Mouse (Mus musculus): ENCODE measurements at regions not wholly inside any gene's neighbourhood (a gene's known extent, or its start where the extent isn't known, plus 50 kb on each side); places are given as distances from the start of the nearest gene placed in this dataset.

GRCm38 (mm10) chr12:107036357-107036756, 452.1 kb upstream of the 3110018I06Rik start:
- Histone ChIP-seq H3K27ac (ENCODE audit: low read depth, low read length) (no peak overlapping the region), H3K4me3 (ENCODE audit: low read depth, low read length) (no peak overlapping the region), H3K36me3 (ENCODE audit: control insufficient read depth, insufficient read depth, low read length) (no peaks in the 10 kb centered on the region), H3K9ac (replicated peaks; ENCODE audit: low read depth, low read length) (no peak overlapping the region), H3K9me3 (ENCODE audit: control insufficient read depth, low read length) (no peaks in the 10 kb centered on the region), H3K4me2 (ENCODE audit: low read depth, low read length) (no peak overlapping the region), H3K4me1 (ENCODE audit: control insufficient read depth, insufficient read depth, low read length) (no peaks in the 10 kb centered on the region), H3K27me3 (ENCODE audit: control insufficient read depth, insufficient read depth, low read length) (no peaks in the 10 kb centered on the region)
- 71% methylated on average over 6 of the region's 6 CpGs for WGBS
- no peak for ATAC-seq (ENCODE audit: low read depth)

- H3K9ac ChIP-seq (replicated peaks; ENCODE audit: low read depth, low read length) = no peak overlapping the region
- no peak for ATAC-seq (ENCODE audit: low read depth)
- H3K36me3 ChIP-seq (ENCODE audit: control insufficient read depth, insufficient read depth, low read length) = no peaks in the 10 kb centered on the region
- no peaks in the 10 kb centered on the region for H3K9me3 ChIP-seq (ENCODE audit: control insufficient read depth, low read length)
- no peak overlapping the region for H3K4me3 ChIP-seq (ENCODE audit: low read depth, low read length)
- H3K27ac ChIP-seq (ENCODE audit: low read depth, low read length) = no peak overlapping the region
- whole genome bisulfite sequencing = 56% methylated on average over 13 of the region's 13 CpGs
- H3K27me3 ChIP-seq (ENCODE audit: control insufficient read depth, insufficient read depth, low read length) = no peaks in the 10 kb centered on the region
- no peaks in the 10 kb centered on the region for H3K4me1 ChIP-seq (ENCODE audit: control insufficient read depth, insufficient read depth, low read length)
- H3K4me2 ChIP-seq (ENCODE audit: low read depth, low read length) = no peak overlapping the region
These were observed 446.3 kb upstream of the 3110018I06Rik start for GRCm38 (mm10) chr12:107041927-107042652.

- H3K4me1 ChIP-seq (ENCODE audit: control insufficient read depth, insufficient read depth, low read length) = no peaks in the 10 kb centered on the region
- no peaks in the 10 kb centered on the region for H3K9me3 ChIP-seq (ENCODE audit: control insufficient read depth, low read length)
- no peak overlapping the region for H3K4me2 ChIP-seq (ENCODE audit: low read depth, low read length)
- H3K36me3 ChIP-seq (ENCODE audit: control insufficient read depth, insufficient read depth, low read length) = no peaks in the 10 kb centered on the region
- no peaks in the 10 kb centered on the region for H3K27me3 ChIP-seq (ENCODE audit: control insufficient read depth, insufficient read depth, low read length)
- no peak overlapping the region for H3K4me3 ChIP-seq (ENCODE audit: low read depth, low read length)
- H3K27ac ChIP-seq (ENCODE audit: low read depth, low read length) = no peak overlapping the region
- H3K9ac ChIP-seq (replicated peaks; ENCODE audit: low read depth, low read length) = no peak overlapping the region
- WGBS = 92% methylated on average over 3 of the region's 3 CpGs
- ATAC-seq (ENCODE audit: low read depth) = no peak
These were observed 441.9 kb upstream of the 3110018I06Rik start for GRCm38 (mm10) chr12:107046496-107046895.

DNA sequence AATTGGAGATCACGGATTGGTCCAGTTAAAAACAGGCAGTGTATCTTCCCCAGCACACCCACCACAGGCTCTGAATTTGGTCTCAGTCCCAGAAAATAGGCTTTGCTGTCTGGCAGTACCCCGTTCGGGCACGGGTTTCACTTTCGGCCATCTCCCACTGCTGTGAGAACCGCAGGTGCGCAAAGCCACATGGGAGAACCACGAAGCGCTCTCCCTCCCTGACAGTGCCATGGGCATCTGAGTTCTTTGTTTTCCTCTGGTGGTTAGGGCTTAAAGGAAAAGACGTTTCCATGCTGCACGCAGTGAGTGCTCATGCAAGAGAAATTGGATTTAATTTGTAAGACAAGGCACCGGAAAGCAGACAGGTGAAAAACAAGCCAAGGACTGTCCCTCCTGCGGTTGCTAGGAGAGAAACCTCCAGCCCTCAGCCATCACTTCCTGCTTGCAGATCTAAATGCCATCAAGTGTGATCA, 441.3 kb upstream of the 3110018I06Rik start:
- H3K27me3 ChIP-seq (ENCODE audit: control insufficient read depth, insufficient read depth, low read length) = no peaks in the 10 kb centered on the region
- H3K4me2 ChIP-seq (ENCODE audit: low read depth, low read length) = no peak overlapping the region
- H3K27ac ChIP-seq (ENCODE audit: low read depth, low read length) = 0 out of 2 replicates have a peak overlapping the region, but pooled peaks have one; percentile 16
- ATAC-seq (ENCODE audit: low read depth) = no peak
- H3K4me1 ChIP-seq (ENCODE audit: control insufficient read depth, insufficient read depth, low read length) = no peaks in the 10 kb centered on the region
- no peak overlapping the region for H3K9ac ChIP-seq (replicated peaks; ENCODE audit: low read depth, low read length)
- WGBS = 55% methylated on average over 13 of the region's 13 CpGs
- no peaks in the 10 kb centered on the region for H3K9me3 ChIP-seq (ENCODE audit: control insufficient read depth, low read length)
- H3K36me3 ChIP-seq (ENCODE audit: control insufficient read depth, insufficient read depth, low read length) = no peaks in the 10 kb centered on the region
- H3K4me3 ChIP-seq (ENCODE audit: low read depth, low read length) = no peak overlapping the region

DNA sequence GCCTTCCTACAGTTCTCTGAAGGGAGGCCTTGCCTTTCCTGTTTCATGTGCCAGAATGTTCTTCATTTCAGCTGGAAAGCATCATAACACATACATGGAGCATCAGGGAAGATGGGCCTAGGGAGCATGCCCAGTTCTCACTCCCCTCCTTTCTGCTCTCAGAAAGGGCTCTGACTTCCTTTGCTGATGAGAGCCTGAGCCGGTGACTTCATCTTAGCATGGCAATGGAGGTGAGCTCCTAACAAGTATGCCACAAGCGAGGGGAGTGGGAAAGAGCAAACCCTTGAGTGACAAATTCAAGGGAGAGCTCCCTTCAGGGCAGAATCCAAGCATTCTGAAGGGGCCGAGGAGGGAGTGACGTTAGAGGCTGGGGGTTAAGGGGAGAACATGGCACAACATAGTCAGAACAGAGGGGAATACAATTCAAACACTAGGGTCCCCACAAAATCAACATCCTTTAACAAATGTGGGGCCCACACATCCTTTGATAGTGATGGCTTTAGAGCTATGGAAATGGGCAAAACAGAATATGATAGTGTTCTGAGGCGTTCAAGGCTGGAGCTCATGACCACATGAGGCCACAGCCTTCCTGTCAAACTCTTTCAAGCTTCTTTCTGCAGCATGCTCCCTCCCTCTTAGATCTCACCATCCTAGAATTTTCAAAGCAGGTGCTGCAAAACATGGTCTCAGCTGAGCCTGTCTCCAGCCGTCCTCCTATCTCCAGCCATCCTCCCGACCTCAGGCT, 437.4 kb upstream of the 3110018I06Rik start:
- Histone ChIP-seq H3K9me3 (ENCODE audit: control insufficient read depth, low read length) (no peaks in the 10 kb centered on the region), H3K36me3 (ENCODE audit: control insufficient read depth, insufficient read depth, low read length) (no peaks in the 10 kb centered on the region), H3K9ac (replicated peaks; ENCODE audit: low read depth, low read length) (no peak overlapping the region), H3K27ac (ENCODE audit: low read depth, low read length) (no peak overlapping the region), H3K4me3 (ENCODE audit: low read depth, low read length) (no peak overlapping the region), H3K27me3 (ENCODE audit: control insufficient read depth, insufficient read depth, low read length) (no peaks in the 10 kb centered on the region), H3K4me1 (ENCODE audit: control insufficient read depth, insufficient read depth, low read length) (no peaks in the 10 kb centered on the region), H3K4me2 (ENCODE audit: low read depth, low read length) (no peak overlapping the region)
- WGBS = 90% methylated on average over 7 of the region's 7 CpGs
- ATAC-seq (ENCODE audit: low read depth) = no peak

DNA sequence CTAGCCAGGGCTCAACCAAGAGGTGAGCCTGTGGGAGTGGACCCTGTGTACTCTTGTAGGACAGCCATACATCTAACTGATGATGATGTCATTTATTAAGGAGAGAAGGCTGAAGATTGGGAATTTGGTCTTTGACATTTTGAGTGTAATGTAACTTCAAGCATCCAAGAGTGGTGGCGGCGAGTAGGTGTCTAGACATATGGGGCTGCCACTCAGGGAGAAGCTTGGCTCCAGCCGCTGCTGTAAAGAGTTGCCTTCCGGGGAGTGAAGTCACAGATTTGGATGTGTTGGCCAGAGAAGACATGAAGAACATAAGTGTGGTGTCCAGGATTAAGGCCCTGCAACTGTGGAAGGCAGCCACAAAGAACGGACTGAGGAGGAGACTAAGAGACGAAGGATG, 436.3 kb upstream of the 3110018I06Rik start:
- H3K4me2 ChIP-seq (ENCODE audit: low read depth, low read length) = no peak overlapping the region
- ATAC-seq (ENCODE audit: low read depth) = no peak
- H3K36me3 ChIP-seq (ENCODE audit: control insufficient read depth, insufficient read depth, low read length) = no peaks in the 10 kb centered on the region
- no peak overlapping the region for H3K4me3 ChIP-seq (ENCODE audit: low read depth, low read length)
- H3K9ac ChIP-seq (replicated peaks; ENCODE audit: low read depth, low read length) = no peak overlapping the region
- H3K27me3 ChIP-seq (ENCODE audit: control insufficient read depth, insufficient read depth, low read length) = no peaks in the 10 kb centered on the region
- H3K9me3 ChIP-seq (ENCODE audit: control insufficient read depth, low read length) = no peaks in the 10 kb centered on the region
- 96% methylated on average over 6 of the region's 6 CpGs for WGBS
- no peaks in the 10 kb centered on the region for H3K4me1 ChIP-seq (ENCODE audit: control insufficient read depth, insufficient read depth, low read length)
- no peak overlapping the region for H3K27ac ChIP-seq (ENCODE audit: low read depth, low read length)

- Histone ChIP-seq H3K9ac (replicated peaks; ENCODE audit: low read depth, low read length) (no peak overlapping the region), H3K4me3 (ENCODE audit: low read depth, low read length) (no peak overlapping the region), H3K4me2 (ENCODE audit: low read depth, low read length) (no peak overlapping the region), H3K36me3 (ENCODE audit: control insufficient read depth, insufficient read depth, low read length) (no peaks in the 10 kb centered on the region), H3K27me3 (ENCODE audit: control insufficient read depth, insufficient read depth, low read length) (no peaks in the 10 kb centered on the region), H3K27ac (ENCODE audit: low read depth, low read length) (no peak overlapping the region), H3K4me1 (ENCODE audit: control insufficient read depth, insufficient read depth, low read length) (no peaks in the 10 kb centered on the region), H3K9me3 (ENCODE audit: control insufficient read depth, low read length) (no peaks in the 10 kb centered on the region)
- ATAC-seq (ENCODE audit: low read depth) = no peak
- WGBS = 45% methylated on average over 5 of the region's 5 CpGs
These were observed 431.9 kb upstream of the 3110018I06Rik start for GRCm38 (mm10) chr12:107056553-107056952.

- Histone ChIP-seq H3K4me3 (ENCODE audit: low read depth, low read length) (no peak overlapping the region), H3K4me1 (ENCODE audit: control insufficient read depth, insufficient read depth, low read length) (no peaks in the 10 kb centered on the region), H3K27me3 (ENCODE audit: control insufficient read depth, insufficient read depth, low read length) (no peaks in the 10 kb centered on the region), H3K9ac (replicated peaks; ENCODE audit: low read depth, low read length) (no peak overlapping the region), H3K36me3 (ENCODE audit: control insufficient read depth, insufficient read depth, low read length) (no peaks in the 10 kb centered on the region), H3K9me3 (ENCODE audit: control insufficient read depth, low read length) (no peaks in the 10 kb centered on the region), H3K4me2 (ENCODE audit: low read depth, low read length) (no peak overlapping the region), H3K27ac (ENCODE audit: low read depth, low read length) (no peak overlapping the region)
- WGBS = 31% methylated on average over 3 of the region's 3 CpGs
- no peak for ATAC-seq (ENCODE audit: low read depth)
These were observed 427.9 kb upstream of the 3110018I06Rik start for GRCm38 (mm10) chr12:107060514-107060913.

DNA sequence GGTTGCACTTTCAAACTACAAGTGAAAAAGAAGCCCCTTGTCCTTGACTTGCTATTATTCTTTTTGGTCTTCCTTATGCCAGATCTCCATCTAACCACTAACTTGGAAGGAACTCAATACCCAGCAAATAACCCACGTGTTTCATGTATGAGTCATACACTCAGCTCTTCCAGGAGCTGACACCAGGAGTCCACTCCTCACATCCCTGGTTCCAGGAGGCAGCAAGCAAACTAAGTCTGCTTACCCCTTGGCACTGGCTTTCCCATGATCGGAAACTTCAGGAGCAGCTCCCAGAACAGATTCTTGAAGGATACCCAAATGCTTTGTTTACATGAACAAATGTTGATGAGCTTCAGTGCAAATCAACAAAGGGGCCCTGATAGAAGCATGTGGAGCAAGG, 421.1 kb upstream of the 3110018I06Rik start:
- no peak overlapping the region for H3K4me3 ChIP-seq (ENCODE audit: low read depth, low read length)

More for the DNA sequence above, 421.1 kb upstream of the 3110018I06Rik start:
- ATAC-seq (ENCODE audit: low read depth) = no peak
- Histone ChIP-seq H3K4me2 (ENCODE audit: low read depth, low read length) (no peak overlapping the region), H3K27ac (ENCODE audit: low read depth, low read length) (no peak overlapping the region), H3K9me3 (ENCODE audit: control insufficient read depth, low read length) (no peaks in the 10 kb centered on the region), H3K9ac (replicated peaks; ENCODE audit: low read depth, low read length) (no peak overlapping the region), H3K4me1 (ENCODE audit: control insufficient read depth, insufficient read depth, low read length) (no peaks in the 10 kb centered on the region), H3K36me3 (ENCODE audit: control insufficient read depth, insufficient read depth, low read length) (no peaks in the 10 kb centered on the region), H3K27me3 (ENCODE audit: control insufficient read depth, insufficient read depth, low read length) (no peaks in the 10 kb centered on the region)
- 89% methylated on average over 2 of the region's 2 CpGs for WGBS

All from neural tube, embryonic 14.5 days (tissue).